Mouse (Mus musculus) forebrain, embryonic 16.5 days (tissue): Measurements from ENCODE around the gene Kif1b. TPM values are rescaled to one million over a fixed set of nuclear protein-coding genes. Genes with fewer than 3 reads are reported as not detected.
A peak's percentile ranks its signal among the peaks of the same experiment; 100 is the strongest.

Experiments
- ATAC-seq: fragments of 200-750 bp; cut with Nextera tagmentation; 2 replicates; pipeline ENCODE4 v1.8.0; 2017; ENCODE audit warnings: mild to moderate bottlenecking, moderate library complexity
- H3K27ac ChIP-seq: fragments of 300-500 bp; sonication (generic); 2 replicates; pipeline ENCODE4 v1.5.1; 2014; ENCODE audit warnings: low read length, control low read depth
- H3K27me3 ChIP-seq: fragments of 300-500 bp; sonication (generic); replicated peaks from 2 replicates; pipeline ENCODE4 v1.6.1; 2014; ENCODE audit warnings: low read length; ENCODE audit not compliant: control insufficient read depth, insufficient read depth
- H3K36me3 ChIP-seq: fragments of 300-500 bp; sonication (generic); 2 replicates; pipeline ENCODE4 v1.6.1; 2014; ENCODE audit not compliant: control insufficient read depth, insufficient read depth
- H3K4me1 ChIP-seq: fragments of 300-500 bp; sonication (generic); replicated peaks from 2 replicates; pipeline ENCODE4 v1.6.1; 2014; ENCODE audit warnings: low read length; ENCODE audit not compliant: control insufficient read depth, insufficient read depth
- H3K4me2 ChIP-seq: fragments of 300-500 bp; sonication (generic); 2 replicates; pipeline ENCODE4 v1.6.1; 2014; ENCODE audit warnings: mild to moderate bottlenecking, low read length, control low read depth
- H3K4me3 ChIP-seq: fragments of 300-500 bp; sonication (generic); replicated peaks from 2 replicates; pipeline ENCODE4 v1.5.1; 2014; ENCODE audit warnings: mild to moderate bottlenecking, low read length, control low read depth
- H3K9ac ChIP-seq: fragments of 300-500 bp; sonication (generic); replicated peaks from 2 replicates; pipeline ENCODE4 v1.6.1; 2014; ENCODE audit warnings: low read depth, low read length, control low read depth
- H3K9me3 ChIP-seq: fragments of 300-500 bp; sonication (generic); 2 replicates; pipeline ENCODE4 v1.6.1; 2016; ENCODE audit warnings: low read length; ENCODE audit not compliant: control insufficient read depth
- WGBS: fragments of 180-500 bp; shearing (Covaris S2); extraction: QIAGEN DNeasy Blood & Tissue Kit; methylation state at CpG from one replicate; pipeline ENCODE4 v1.1.7; 2014; 5-methylcytosine and 5-hydroxymethylcytosine counted together
- polyA plus RNA-seq: library from polyadenylated mRNA; unstranded; fragments of >200 nt; fragmentation: Nextera tagmentation; extraction: Ambion mirVana; gene quantifications from 2 replicates; pipeline ENCODE4 v1.2.1, GENCODE M21; 2015

The Kif1b gene
- polyA plus RNA-seq, 1 experiment from 2014 or later: 131 TPM

DNA sequence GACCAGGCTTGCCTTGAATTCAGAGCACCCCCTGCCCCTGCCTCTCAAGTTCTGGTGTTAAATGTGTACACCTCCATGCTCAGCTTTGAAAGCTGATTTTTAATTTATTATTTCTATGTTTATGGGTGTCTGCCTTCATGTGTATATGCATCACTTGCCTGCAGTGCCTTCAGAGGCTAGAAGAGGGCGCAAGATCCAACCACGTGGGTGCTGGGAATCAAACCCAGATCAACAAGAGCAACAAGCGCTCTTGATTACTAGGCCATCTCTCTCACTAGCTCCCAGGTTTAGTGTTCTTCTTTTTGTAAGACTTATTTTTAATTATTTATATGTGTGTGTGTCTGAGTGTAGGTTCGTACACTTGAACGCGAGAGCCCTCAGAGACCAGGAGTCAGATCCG lies 152.6 kb downstream of the Kif1b start:
- no peak overlapping the region for H3K27ac ChIP-seq
- no peak for ATAC-seq
- peaks cover 45% of the 10 kb centered on the region for H3K36me3 ChIP-seq
- no peaks in the 10 kb centered on the region for H3K9me3 ChIP-seq
- no peak overlapping the region for H3K9ac ChIP-seq
- no peak overlapping the region for H3K4me2 ChIP-seq
- H3K27me3 ChIP-seq: no peaks in the 10 kb centered on the region
- 97% methylated on average over 7 of the region's 7 CpGs for WGBS
- no peaks in the 10 kb centered on the region for H3K4me1 ChIP-seq
- H3K4me3 ChIP-seq: no peak overlapping the region

DNA sequence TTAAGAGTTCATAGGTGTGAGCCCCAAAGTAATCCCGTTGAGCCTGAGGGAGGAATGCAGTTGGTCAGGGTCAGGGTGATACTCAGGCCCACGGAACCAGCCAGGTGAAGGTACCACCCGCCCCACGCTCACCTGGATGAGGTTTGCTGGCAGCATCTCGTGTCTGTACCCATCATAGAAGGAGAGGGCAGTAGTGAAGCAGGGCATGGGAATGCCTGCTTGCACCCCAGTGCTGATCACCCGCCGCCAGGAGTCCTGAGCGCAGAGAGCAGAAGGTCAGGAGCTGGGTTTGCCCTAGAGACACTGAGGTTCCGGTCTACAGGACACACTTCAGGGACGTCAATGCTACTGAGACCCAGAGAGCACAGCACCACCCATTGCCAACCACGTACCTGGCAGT lies 156.8 kb downstream of the Kif1b start:
- H3K36me3 ChIP-seq: peaks cover 32% of the 10 kb centered on the region
- no peak for ATAC-seq
- WGBS: 93% methylated on average over 11 of the region's 11 CpGs

DNA sequence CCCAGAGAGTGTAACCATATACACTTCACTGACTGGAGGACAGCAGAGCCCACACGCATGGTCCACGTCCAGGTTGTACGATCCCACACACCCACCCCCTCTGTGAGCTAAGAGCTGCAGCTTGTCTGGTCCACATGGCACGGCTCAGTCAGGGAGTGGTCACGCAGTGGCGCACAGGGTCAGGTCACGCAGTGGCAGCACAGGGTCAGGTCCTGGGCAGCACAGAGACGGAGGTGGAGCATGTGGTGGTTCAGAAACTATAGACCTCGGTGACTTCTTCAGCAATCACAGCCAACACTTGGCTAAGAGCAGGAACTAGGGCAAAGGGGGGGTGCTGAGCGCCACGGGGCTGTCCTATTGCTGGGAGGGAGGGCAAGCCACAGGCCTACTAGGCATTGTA lies 157.2 kb downstream of the Kif1b start:
- Histone ChIP-seq H3K4me2 (no peak overlapping the region), H3K9ac (no peak overlapping the region), H3K4me1 (no peaks in the 10 kb centered on the region), H3K36me3 (peaks cover 27% of the 10 kb centered on the region), H3K9me3 (no peaks in the 10 kb centered on the region), H3K27ac (no peak overlapping the region), H3K4me3 (no peak overlapping the region), H3K27me3 (no peaks in the 10 kb centered on the region)
- 89% methylated on average over 11 of the region's 11 CpGs for WGBS
- no peak for ATAC-seq

More for the DNA sequence above, 156.8 kb downstream of the Kif1b start:
- Histone ChIP-seq H3K4me2 (no peak overlapping the region), H3K9ac (no peak overlapping the region), H3K27me3 (no peaks in the 10 kb centered on the region), H3K27ac (no peak overlapping the region), H3K9me3 (no peaks in the 10 kb centered on the region), H3K4me3 (no peak overlapping the region), H3K4me1 (no peaks in the 10 kb centered on the region)

DNA sequence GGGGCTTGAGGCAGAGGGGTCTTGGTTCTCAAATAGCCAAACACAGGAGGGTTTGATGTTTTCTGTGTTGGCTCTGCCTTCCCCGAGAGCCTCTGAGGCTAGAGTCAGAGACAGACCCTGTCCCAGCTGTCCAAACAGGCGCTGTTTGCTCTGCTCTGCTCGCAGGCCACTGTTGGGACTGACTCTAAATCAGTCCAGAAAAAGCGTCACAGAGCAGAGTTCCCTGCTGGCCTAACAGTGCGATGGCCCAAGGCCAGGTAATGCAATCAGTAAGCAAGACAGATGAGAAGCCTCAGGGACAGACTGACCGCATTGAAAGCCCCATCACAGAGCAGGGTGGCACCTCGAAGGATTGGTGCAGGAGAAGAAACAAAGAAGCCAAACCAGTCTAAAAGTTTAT lies 157.9 kb downstream of the Kif1b start:
- H3K4me2 ChIP-seq: no peak overlapping the region
- WGBS: 81% methylated on average over 7 of the region's 7 CpGs
- peaks cover 22% of the 10 kb centered on the region for H3K36me3 ChIP-seq

DNA sequence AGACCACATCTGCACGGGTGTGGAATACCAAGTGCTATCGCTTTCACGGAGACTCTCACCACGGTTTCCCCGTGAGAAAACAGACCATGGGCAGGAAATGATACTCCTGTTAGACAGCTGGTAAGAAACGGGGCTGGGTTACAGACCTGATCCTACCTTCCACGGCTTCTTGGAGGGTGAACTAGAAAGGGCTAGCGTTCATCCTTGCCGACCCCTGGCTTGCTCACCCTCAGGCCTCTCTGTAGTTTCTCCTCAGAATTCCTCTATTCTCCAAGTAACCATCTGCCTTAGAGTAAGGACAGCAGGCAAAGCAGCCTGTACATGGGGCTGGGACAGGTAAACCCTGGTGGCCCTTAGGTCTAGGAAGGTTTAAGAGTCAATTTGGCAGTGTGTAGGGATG lies 158.3 kb downstream of the Kif1b start:
- no peak for ATAC-seq

More for the DNA sequence above, 157.9 kb downstream of the Kif1b start:
- Histone ChIP-seq H3K27ac (no peak overlapping the region), H3K27me3 (no peaks in the 10 kb centered on the region), H3K9ac (no peak overlapping the region), H3K4me3 (no peak overlapping the region), H3K4me1 (no peaks in the 10 kb centered on the region), H3K9me3 (no peaks in the 10 kb centered on the region)
- no peak for ATAC-seq

DNA sequence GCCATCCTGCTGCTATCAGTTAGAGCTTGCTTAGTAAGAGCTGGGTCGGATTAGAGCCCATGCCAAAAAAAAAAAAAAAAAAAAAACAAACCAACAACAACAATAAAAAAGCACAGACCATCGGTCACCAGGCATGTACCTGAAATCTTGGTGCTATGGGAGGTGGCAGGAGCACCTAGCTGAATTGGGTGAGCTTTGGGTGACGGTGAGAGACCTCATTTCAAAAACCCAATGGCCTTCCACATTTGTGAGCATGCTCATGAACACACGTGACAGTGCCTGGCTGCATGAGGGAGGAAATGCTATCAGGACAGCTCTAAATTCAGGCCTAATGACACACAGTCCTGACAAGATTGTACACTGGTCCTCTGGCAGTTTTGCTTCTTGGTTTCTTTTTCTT lies 159.4 kb downstream of the Kif1b start:
- Histone ChIP-seq H3K27ac (no peak overlapping the region), H3K4me2 (no peak overlapping the region), H3K9me3 (no peaks in the 10 kb centered on the region), H3K36me3 (peaks cover 14% of the 10 kb centered on the region), H3K9ac (no peak overlapping the region), H3K27me3 (no peaks in the 10 kb centered on the region), H3K4me3 (no peak overlapping the region), H3K4me1 (no peaks in the 10 kb centered on the region)
- ATAC-seq: no peak
- WGBS: 91% methylated on average over 4 of the region's 4 CpGs

More for the DNA sequence above, 158.3 kb downstream of the Kif1b start:
- H3K27me3 ChIP-seq: no peaks in the 10 kb centered on the region
- H3K4me2 ChIP-seq: no peak overlapping the region
- H3K36me3 ChIP-seq: peaks cover 22% of the 10 kb centered on the region
- WGBS: 90% methylated on average over 9 of the region's 9 CpGs
- no peaks in the 10 kb centered on the region for H3K9me3 ChIP-seq
- no peak overlapping the region for H3K4me3 ChIP-seq
- no peaks in the 10 kb centered on the region for H3K4me1 ChIP-seq
- no peak overlapping the region for H3K27ac ChIP-seq
- no peak overlapping the region for H3K9ac ChIP-seq

DNA sequence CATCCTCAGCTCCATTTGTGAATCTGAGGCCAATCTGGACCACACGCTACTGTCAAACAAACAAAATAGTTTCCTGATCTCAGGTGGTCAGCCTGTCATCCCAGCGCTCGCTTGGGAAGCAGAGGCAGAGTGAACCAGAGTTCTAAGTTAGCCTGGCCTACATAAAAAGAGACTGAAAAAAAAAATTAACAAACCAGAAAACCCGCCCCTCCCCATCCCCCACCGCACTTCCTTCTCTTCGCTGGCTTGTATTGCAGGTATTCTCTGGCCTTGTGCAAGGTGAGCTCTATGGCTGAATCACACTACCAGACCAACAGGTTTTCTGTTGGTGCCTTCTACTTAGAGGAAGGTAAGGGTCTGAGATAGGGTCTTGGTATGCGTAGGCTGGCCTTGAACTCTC lies 160.0 kb downstream of the Kif1b start:
- Histone ChIP-seq H3K4me2 (no peak overlapping the region), H3K27ac (no peak overlapping the region), H3K27me3 (no peaks in the 10 kb centered on the region), H3K4me1 (no peaks in the 10 kb centered on the region), H3K36me3 (peaks cover 14% of the 10 kb centered on the region), H3K4me3 (no peak overlapping the region), H3K9me3 (no peaks in the 10 kb centered on the region), H3K9ac (no peak overlapping the region)
- WGBS: 86% methylated on average over 7 of the region's 7 CpGs
- ATAC-seq: no peak

DNA sequence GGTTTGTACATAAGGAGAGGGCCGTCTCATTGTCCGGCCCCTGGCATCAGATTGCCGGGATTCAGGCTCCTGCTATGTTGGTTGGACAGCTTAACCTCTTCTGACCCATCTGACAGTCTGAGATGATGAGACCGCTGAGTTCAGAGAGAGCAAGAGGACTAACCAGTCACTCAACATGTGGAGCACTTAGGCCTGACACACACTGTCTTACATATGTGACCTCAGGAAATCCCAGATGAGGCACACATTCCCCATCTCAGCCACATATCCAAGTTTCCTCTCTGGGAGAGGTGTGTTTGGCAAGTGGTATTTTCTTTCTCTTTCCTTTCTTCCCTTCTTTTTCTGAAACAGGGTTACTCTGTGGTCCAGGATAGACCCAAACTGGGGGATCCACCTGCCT lies 162.3 kb downstream of the Kif1b start:
- H3K27me3 ChIP-seq: no peaks in the 10 kb centered on the region
- ATAC-seq: no peak
- no peaks in the 10 kb centered on the region for H3K9me3 ChIP-seq
- H3K4me1 ChIP-seq: no peaks in the 10 kb centered on the region
- no peak overlapping the region for H3K27ac ChIP-seq
- 78% methylated on average over 4 of the region's 4 CpGs for WGBS
- H3K9ac ChIP-seq: no peak overlapping the region; the same call in 1 of the 2 replicates
- 0 out of 2 replicates have a peak, but pooled peaks cover 5% of the 10 kb centered on the region for H3K36me3 ChIP-seq
- H3K4me2 ChIP-seq: no peak overlapping the region
- H3K4me3 ChIP-seq: no peak overlapping the region

DNA sequence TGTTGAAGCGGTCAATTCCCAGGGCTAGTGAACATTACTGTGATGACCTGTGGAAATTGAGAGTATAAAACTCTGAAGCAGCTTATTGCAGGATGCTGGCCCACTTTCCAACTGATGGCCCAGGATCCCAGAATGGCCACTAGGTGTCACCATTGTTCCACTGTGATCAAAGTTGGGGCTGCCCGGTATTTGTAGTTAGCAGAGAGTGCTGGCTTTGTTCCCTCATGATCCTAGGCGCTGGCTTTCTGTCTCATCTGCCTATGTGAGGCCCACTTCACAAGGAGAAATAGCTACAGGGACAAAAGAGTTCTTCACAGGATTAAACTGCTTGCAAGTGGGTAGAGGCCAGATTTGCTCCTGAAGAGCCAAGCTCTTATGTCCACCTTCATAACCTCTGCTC lies 163.0 kb downstream of the Kif1b start:
- WGBS: 7% methylated on average over 3 of the region's 3 CpGs
- peak overlapping the region; percentile 72 for H3K27ac ChIP-seq
- H3K9me3 ChIP-seq: no peaks in the 10 kb centered on the region
- no peaks in the 10 kb centered on the region for H3K36me3 ChIP-seq
- H3K4me2 ChIP-seq: no peak overlapping the region
- H3K27me3 ChIP-seq: no peaks in the 10 kb centered on the region
- peak; percentile 91 for ATAC-seq
- H3K4me1 ChIP-seq: no peaks in the 10 kb centered on the region
- H3K4me3 ChIP-seq: no peak overlapping the region
- H3K9ac ChIP-seq: peak overlapping the region; percentile 29; the same call in 1 of the 2 replicates

DNA sequence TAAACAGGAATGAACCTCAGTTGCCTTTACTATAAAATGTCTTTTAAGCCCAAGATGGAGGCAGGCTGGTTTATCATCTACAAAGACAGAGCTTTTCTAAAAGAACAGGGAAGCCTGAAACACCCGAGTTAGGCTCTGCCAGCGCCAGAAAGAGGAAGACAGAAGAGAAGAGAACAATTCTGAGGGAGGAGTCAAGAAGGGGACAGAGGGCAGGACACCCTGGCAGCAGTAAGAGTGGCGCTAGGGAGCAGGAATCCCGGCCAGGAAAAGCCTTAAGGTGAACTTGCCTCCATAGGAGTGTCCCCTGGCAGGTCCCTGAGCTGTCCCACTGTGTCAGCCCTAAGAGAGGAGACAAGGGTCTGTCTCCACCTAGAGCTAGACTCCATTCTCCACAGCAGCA lies 163.9 kb downstream of the Kif1b start:
- Histone ChIP-seq H3K27me3 (no peaks in the 10 kb centered on the region), H3K9ac (no peak overlapping the region), H3K9me3 (no peaks in the 10 kb centered on the region), H3K36me3 (no peaks in the 10 kb centered on the region), H3K4me3 (no peak overlapping the region), H3K27ac (no peak overlapping the region), H3K4me2 (no peak overlapping the region), H3K4me1 (no peaks in the 10 kb centered on the region)
- no peak for ATAC-seq
- 29% methylated on average over 4 of the region's 4 CpGs for WGBS
